Mouse (Mus musculus): Measurements from ENCODE around the gene Cnnm4. TPM values are rescaled to one million over a fixed set of nuclear protein-coding genes. Genes with fewer than 3 reads are reported as not detected.

The Cnnm4 gene
- 16.8 TPM for total RNA-seq (2023)

DNA sequence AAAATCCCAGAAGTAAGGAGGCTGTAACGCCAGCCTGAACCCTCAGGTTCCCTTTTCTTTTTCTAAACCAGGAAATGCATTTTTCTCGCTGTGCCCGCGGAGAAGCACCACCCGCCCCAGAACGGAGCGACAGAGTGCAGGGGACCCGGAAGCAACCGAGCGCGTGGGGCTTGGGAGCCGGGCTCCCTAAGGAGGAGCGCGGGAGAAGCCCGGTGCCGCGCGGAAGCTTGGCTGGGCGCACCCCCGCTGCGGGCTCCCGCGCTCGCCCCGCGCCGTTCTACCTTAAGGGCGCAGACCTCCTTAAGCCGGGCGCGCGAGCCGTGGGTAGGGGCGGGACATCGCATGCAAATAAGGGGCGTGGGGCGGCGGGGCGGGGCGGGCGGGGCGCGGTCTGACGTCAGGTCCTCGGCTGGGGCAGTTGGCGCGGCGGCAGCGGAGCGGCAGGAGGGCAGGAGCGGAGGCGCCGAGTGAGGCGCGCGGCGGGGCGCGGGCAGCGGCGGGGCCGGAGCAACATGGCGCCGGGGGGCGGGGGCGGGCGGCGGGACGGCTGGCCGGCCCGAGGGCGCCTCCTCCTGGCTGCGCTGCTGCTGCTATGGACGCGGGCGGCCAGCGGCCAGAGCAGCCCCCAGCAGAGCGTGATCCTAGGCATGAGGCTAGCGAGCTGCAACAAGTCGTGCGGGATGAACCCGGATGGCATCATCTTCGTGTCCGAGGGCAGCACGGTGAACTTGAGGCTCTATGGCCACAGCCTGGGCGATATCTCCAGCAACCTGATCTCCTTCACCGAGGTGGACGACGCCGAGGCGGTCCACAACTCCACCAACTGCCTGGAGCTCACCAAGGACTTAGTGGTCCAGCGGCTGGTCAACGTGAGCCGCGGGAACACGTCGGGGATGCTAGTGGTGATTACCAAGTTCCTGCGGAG, at the start of gene Cnnm4:
Gene Cnnm4 (plus strand): TSS at position 440 of the 925 bp plus-strand sequence.

DNA sequence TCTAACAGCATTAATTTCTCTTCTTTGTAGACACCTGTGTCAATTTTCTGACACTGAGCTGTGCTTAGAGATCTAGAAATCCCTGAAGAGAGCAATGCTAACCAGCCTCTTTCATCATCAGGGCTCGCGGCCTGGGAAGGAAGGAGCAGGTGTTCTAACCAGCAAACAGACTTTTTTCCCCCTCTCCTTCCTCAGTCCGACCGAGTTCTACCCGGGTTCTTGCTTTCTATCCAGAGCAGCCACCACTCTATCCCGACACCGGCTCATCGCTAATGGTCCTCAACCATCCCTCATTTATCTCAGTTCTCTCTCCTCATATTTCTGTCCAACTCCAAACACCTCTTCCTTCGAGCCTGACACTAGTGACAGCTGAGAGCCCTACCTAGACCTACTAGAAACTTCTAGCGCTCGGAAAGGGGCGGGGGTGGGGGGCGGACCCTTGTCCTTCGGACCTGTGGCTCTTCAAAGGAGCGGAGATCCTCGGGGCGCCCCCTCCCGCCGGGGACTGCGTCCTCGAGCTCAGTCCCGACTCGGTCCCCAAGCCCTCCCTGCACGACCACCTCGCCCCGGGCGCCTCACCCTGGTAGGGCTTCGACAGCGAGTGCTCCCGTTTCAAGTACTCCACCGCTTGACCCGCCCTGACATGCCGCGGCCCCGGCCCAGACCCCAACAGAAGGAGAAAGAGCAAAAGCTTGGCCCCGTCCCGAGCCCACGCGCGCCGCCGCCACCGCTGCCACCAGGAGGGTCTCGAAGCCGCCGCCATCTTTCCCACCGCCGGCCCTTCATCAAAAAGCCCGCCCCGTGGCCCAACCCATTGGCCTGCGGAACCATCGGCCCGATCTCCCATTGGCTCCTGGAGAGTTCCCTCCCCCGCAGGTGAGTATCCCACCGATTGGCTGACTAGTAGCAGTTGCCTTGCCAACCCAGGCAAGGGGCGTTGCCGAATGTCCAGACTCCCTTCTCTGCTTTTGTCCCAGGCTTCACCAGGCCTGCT, 26.7 kb upstream of the Cnnm4 start, which contains the start of gene Lman2l:
Gene Lman2l (minus strand): TSS at position 801 of the 994 bp plus-strand sequence.

DNA sequence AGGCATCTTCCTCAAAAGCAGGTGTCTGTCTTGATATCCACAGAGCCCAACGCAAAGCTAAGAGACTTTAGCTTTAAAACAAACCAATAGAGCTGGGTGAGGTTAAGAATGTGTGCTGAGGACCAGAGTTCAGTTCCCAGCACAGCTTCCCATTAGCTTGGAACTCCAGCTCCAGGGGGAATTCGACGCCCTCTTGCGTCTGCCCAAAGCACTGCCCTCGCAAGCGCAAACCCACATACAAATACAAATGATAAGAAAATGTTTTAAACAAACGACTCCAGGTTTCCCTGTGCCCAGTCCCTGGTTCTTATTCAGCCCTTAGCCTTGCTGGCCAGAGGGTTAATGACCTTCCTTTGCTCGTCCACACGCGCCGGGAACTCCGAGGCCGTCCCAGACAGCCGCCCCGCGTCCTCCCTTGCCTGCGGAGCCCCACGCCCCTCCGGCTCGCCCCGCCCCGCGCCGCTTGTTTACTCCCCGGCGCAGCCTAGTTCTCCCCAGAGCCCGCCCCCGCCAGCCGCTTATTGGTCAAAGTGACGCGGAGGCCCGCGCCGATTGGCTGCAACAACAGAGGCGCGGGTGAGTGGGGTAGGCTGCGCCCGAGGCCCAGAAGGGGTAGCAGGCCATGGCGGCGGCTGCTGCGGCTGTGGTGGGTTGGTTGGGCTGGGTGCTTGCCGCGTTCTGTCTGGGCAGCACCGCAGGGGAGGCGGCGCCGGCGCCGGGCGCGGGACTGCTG, 40.0 kb downstream of the Cnnm4 start, which contains the start of gene Cnnm3:
Gene Cnnm3 (plus strand): TSS at position 579 of the 733 bp plus-strand sequence.

DNA sequence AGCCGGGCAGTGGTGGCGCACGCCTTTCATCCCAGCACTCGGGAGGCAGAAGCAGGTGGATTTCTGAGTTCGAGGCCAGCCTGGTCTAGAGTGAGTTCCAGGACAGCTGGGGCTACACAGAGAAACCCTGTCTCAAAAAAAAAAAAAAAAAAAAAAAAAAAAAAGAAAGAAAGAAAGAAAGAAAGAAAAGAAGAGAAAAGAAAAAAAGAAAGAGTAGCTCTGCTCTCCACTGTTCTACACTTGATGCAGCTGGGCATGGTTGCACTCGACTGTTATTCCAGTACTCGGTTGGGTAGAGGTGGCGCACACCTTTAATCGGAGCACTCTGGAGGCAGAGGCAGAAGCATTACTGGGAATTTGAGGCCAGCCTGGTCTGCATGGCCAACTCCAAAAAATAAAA, 65.4 kb downstream of the Cnnm4 start, which contains the start of gene Ankrd23:
Gene Ankrd23 (minus strand): TSS at position 101 of the 400 bp plus-strand sequence.

DNA sequence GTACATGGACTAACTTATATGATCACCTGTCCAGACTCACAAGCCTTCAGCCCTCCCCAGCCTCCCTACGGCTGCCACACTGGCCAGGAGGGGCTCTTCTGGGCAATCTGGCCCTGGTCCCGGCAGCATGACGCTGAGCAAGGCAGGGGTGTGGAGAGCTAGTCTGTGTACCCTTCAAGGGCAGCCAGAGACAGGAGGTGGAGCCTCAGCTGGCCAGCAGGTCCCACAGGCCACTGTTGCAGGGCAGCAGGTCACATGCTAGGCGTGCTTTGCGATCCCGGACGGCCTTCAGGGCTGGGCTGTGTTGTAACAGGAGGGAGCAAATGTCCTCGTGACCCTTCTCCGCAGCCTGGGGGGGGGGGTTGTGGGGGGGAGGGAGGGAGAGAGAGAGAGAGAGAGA, 67.8 kb downstream of the Cnnm4 start, which contains the start of gene Gm42417:
Gene Gm42417 (minus strand): TSS at position 244 of the 400 bp plus-strand sequence.

DNA sequence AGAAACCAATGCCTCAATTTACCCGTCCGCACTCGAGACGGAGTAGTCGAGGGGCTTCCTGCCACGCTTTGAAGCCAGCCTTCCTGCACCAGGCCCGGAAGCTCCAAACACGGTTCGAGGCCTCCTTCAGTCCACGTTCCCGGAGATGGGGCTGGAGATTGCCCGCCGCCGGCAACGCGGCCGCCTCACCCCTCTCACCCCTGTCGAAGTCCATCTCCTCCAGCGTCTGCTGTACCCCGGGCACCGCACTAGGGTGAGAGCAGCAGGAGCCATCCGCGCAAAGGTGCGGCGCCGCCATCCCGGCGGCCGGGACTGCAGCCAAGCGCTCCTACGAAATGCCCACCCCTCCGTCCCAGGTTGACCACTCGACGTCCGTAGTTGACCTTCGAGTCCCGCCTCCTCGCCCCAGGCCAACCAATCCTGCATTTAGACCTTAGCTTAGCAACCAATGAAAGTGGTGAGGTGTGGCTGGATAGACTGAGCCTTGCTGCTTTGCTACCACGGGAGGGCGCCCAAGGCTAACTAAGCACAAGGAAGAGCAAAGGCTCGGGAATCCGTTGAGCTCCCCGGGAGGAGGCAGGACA, 75.6 kb downstream of the Cnnm4 start, which contains the start of gene Ankrd39:
Gene Ankrd39 (minus strand): TSS at position 558 of the 584 bp plus-strand sequence.

Other genes with a start within 250 kb of the Cnnm4 start
- gene Uggt1, start 226.9 kb upstream of the Cnnm4 start, total RNA-seq (2023): 96.0 TPM
- 136 TPM for gene Neurl3, start 196.9 kb upstream of the Cnnm4 start, total RNA-seq (2023)
- gene Arid5a, start 163.9 kb upstream of the Cnnm4 start, total RNA-seq (2023): 690 TPM
- 84.6 TPM for gene Kansl3, start 102.4 kb upstream of the Cnnm4 start, total RNA-seq (2023)
- not detected for gene Fer1l5, start 99.3 kb upstream of the Cnnm4 start, total RNA-seq (2023)
- gene Lman2l, start 26.3 kb upstream of the Cnnm4 start, total RNA-seq (2023): 25.4 TPM
- gene Cnnm3, start 40.2 kb downstream of the Cnnm4 start, total RNA-seq (2023): 50.5 TPM
- 35.4 TPM for gene Ankrd23, start 65.3 kb downstream of the Cnnm4 start, total RNA-seq (2023)
- gene Gm42417, start 67.8 kb downstream of the Cnnm4 start, total RNA-seq (2023): 4.3 TPM
- gene Ankrd39, start 75.8 kb downstream of the Cnnm4 start, total RNA-seq (2023): 26.9 TPM
- gene Sema4c, start 86.7 kb downstream of the Cnnm4 start, total RNA-seq (2023): 0.86 TPM
- not detected for gene Fam178b, start 211.6 kb downstream of the Cnnm4 start, total RNA-seq (2023)
- gene Cox5b, start 219.8 kb downstream of the Cnnm4 start, total RNA-seq (2023): 231 TPM
- not detected for gene 4933424G06Rik, start 238.5 kb downstream of the Cnnm4 start, total RNA-seq (2023)
- gene Actr1b, start 242.8 kb downstream of the Cnnm4 start, total RNA-seq (2023): 226 TPM